Mouse (Mus musculus): ENCODE results near the gene Fut7.
A peak's percentile ranks its signal among the peaks of the same experiment; 100 is the strongest.

Gene Fut7

DNA sequence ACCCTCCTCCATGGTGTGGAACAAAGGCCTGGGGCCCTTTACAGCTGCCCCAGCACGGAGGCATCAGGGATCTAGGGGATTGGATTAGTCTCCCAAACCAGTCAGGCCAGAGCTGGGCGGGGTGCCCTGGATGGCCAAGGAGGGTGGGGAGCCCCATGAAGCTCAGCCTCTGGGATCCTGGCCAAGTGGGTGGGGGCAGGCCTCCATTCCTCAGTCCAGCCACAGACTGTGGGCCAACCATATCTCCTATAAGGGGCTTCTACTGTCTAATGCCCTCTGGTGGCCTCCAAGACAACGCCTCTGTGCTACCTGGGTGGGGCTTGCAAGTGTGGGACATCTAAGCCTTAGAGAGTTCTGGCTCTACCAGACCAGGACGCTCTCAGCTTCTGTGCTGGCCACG lies 35.8 kb downstream of the Fut7 start:
- DNase-seq (ENCODE audit: extremely low read depth, low read depth), result no peak

DNA sequence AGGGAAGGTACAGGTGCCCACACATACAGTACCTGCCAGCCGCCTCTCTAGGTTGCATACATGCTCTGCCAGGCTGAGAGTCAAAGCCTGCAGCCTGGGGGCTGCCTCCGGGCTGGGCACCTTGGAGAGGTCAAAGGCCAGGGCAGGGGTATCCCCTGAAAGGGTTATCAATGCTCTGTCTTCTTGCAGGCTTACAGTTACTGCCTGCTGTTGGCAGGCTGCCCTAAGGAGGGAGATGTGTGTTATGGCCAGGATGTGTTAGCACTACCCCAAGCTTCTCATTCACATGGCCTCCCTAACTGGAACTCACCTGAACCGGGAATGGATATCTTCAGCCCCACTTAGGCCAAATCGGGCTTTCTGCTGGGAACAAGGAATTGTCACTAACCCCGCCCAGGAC lies 37.1 kb downstream of the Fut7 start:
- peak; percentile 23 for DNase-seq (ENCODE audit: extremely low read depth, low read depth)

DNA sequence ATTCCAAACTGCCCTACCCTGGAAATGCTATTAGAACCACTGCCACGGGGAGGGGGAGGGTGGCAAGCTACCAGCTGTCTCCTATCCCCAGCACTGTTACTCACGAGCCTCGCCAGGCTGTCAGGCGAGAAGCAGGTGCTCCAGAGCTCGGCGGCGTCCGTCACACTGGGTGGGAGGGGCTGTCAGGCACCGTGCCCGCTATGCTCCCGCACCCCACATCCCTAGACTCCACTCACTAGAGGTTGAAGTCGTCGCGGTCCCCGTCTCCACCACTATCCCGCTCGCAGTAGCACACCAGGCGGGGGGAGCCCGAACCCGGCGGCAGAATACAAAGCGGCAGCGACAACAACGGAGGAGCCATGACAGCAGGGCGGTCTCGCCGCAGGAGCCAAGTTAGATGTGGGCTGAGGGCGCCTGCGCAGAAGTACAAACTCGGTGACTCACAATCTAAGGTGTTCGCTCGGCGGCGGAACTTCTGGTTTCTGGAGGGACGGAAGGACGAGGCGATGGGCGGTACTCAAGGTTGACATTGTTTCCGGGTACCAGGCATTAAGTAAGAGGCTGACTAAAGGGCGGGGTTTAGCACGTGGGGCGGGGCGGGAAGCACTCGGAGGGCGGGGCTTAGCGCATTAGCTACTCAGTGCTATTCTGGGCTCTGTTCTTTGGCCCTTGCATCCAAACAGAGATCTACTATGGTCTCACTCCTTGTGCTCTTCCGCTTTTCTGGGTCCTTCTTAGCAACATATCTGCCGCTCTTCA lies 37.7 kb downstream of the Fut7 start, which contains the start of gene Paxx:
Paxx (minus strand) TSS at position 544 of the 759 bp plus-strand sequence.
- peak; percentile 98 for DNase-seq (ENCODE audit: extremely low read depth, low read depth)

DNA sequence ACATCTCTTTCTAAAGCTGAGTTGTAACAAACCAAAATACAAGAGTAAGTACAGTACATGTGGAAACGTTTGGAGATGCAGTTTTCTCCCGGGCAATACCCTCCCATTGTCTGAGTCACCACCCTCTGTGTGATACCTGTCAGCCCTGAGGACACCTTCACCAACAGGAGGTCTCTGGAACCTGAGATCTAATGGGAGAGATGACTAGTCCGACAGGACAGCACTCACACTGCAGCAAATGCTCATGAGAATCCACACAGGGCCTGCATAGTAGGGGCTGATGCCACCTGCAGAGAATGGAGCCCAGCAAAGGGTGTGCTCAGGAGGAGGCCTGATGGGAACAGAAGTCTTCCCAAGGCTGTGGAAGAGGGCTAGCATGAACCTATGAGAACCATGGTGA lies 38.3 kb downstream of the Fut7 start:
- no peak for DNase-seq (ENCODE audit: extremely low read depth, low read depth)

DNA sequence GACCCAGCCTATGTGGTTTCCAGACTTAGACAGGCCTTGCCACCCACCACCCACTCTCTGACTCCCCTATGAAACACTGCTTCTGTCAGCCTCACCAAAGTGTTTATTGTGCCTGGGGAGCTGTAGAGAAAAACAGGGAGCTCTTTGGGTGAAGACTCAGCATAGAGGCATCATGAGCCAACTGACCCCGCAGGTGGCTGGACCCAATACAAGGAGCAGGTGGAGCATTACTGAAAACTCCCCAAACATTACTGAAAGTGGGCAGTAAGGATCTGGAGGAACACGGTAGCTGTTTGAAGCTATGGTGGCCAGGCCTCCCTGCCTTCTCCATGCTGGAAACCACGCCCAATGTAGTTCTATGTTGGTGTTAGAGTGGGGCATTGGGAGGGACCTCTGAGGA lies 40.6 kb downstream of the Fut7 start:
- DNase-seq (ENCODE audit: extremely low read depth, low read depth), result no peak

DNA sequence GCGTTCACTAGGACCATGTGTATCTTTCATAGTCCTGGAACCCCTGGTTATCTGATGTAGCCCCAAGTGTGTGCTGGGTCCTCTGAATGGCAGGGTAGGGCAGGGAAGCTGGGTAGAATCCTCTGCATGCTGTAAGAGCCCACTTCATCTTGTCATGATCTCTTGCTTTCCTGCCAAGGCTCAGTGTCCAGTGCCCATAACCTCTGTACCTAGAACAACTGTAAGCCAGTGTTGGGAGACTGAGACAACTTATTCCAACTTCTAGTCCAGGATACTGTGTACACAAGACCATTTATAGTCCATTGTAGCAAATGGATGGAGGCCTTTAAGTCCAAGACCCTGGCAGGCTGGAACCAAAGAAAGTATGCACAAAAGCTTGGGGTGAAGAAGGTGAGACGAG lies 42.2 kb downstream of the Fut7 start:
- DNase-seq (ENCODE audit: extremely low read depth, low read depth), result no peak

DNA sequence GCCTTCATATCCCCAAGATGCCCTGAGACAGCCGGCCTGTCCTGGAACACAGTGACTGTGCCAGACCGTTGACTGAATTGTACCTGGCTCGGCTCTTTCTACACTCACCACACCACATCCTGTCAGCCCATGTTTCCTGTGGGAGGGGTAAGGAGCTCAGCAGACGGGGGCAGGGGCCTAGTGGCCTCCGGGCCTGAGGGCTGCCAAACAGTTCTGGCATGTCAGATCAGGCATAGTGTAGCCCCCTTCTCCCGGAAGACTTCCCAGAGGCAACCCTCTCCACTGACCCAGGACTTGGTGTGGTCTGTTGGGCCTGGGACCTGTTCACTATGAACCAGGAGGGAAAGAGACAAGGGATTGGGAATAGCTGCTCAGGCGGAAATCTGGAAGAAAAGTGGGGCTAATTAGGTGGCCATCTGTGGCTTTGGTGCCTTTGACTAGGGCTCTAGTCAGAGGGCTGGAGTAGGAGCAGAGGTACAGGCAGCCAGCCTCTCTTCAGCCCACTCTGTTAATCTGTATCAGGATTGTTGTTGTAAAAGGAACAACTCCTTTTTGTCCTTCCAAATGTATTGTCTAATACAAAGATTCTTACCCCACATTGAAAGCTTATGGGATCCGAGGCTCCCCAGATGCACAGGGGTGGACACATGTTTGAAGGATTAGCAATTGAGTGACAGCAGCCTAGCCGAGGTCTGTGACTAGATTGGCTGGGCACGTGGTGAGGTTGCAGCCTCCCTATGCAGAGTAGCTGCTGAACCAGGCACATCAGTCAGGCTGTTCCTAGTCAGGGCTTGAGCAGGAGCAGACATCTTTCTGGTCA lies 43.0 kb downstream of the Fut7 start:
- DNase-seq (ENCODE audit: extremely low read depth, low read depth), result no peak

DNA sequence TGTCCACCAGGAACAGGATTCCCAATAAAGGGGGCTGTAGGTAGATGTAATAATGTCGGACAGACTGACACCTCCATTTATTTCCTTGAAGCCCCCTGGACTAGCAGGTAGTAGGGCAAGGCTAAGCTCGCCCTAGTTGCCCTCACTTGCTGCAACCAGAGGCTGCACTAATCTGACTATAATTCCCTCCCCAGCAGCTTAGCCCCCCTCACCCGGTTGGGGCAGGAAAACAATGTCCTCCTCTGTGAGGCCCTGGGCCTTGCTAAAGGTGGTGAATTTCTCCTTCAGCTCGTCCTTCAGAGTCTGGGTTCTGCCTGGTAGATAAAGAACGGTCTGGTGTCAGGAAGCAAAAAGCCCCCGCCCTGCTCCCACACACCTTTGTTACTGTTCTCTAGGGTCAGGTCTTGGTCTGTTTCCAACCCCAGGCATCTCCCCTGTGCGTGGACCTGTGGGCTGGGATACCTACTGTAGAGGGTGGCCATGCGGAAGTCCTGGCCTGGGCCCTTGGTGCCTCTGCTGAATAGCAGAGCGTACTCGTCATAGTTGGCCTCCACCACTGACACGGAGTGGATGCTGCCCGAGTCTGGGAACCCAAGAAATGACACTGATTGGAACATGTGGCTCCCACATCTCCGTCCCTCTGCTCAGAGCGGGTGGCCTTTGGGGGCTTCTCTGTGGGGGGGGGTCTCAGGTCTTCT lies 44.7 kb downstream of the Fut7 start:
- DNase-seq (ENCODE audit: extremely low read depth, low read depth), result no peak

DNA sequence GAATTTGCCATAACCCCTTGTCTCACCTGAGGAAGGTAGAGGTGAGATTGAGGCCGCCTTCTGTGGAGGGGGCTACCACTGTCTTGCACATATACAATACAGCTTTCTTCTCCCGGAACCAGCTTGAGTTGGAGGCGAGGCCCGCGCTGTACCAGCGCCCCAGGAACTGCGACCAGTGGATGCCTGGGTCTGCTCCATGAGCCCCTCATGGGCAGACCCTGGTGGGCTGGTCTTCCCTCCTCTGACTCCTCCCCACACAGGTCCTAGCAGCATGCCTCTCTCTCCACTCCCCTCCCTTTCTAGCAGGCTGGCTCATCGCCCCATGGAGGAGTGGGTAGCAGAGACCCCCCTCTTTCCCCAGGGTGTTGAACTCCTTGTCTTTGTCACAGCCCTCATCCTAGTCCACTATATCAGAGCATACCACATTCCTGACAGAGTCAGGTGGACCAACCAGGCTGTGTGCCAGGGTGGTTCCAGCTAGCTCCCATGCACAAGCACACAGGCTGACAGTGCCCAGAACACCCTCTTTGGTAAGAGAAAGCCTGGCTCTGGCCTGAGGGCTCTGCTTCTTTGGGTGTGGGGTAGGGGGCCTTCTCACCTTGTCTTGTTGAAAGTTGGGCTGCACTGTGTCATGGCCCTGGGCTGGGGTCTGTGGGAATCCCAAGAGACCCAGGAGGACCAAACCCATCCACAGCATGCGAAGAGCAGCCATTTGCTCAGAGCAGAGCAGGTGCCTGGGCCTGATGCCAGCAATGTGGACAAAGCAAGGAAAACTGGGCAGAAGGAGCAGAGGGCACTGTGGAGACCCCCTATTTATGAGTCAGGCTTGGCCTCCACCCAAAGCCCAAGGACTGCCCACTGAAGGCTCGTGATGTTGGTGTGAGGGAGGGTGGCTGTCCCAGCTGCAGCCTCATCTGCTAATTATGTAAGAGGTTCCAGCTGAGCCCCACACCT lies 46.2 kb downstream of the Fut7 start:
- no peak for DNase-seq (ENCODE audit: extremely low read depth, low read depth)

DNA sequence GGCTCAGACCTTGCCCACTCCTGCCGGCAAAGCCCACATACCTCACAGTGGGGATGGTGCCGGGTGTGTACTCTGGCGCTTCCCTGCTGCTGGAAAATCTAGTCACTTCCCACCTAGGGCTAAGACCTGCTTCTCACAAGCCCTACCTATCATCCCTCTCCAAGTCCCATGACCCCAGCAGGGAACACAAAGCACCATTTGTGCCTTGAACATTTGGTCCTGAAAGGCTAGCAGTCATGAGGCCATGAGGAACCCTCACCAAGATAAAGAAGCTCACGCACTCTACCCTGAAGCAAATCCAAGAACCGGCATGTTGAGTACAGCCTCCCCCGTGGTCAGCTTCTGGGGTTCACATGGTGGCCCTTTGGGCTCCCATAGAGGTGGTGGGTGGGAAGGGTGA lies 46.9 kb downstream of the Fut7 start, which contains the start of gene Ptgds:
Ptgds (minus strand) TSS at position 78 of the 400 bp plus-strand sequence.
- DNase-seq (ENCODE audit: extremely low read depth, low read depth), result no peak

DNA sequence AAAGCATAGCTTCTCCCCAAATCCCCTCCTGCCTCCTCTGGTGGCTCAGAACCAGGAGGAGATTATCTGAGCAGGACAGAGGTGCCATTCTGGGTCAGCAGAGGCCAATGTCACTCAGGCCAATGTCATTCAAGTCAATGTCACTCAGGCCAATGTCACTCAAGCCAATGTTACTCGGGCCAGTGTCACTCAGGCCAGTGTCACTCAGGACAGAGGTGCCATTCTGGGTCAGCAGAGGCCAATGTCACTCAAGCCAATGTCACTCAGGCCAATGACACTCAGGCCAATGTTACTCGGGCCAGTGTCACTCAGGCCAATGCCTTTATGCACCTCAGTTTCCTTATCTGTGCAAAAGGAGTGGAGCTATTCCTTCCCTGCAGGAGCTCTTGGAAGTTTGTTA lies 49.5 kb downstream of the Fut7 start:
- no peak for DNase-seq (ENCODE audit: extremely low read depth, low read depth)

Data from MEL-GATA-1-ER (cell line).